Mouse (Mus musculus) spleen, adult 2 months (tissue): ENCODE measurements around the gene Vmn2r98. TPM values are rescaled to one million over a fixed set of nuclear protein-coding genes. Genes with fewer than 3 reads are reported as not detected.
"Not testable (repeated sequence)": the region's sequence is repeated elsewhere in the genome, so short reads cannot be mapped to it uniquely, and the experiment has no call there.

ENCODE experiments used
- DNase-seq, 2 experiments: peaks; one replicate each; pipeline versions ENCODE4 v3.0.0 to v3.0.0-alpha.2; 2012 to 2021; ENCODE audit warnings: low spot score in 2 of 2, low read depth in 1 of 2
- H3K27ac ChIP-seq: fragments of 200-500 bp; 2 replicates; pipeline ENCODE4 v1.5.1; 2012; ENCODE audit warnings: low read length, inconsistent platforms; ENCODE audit not compliant: insufficient read depth
- H3K27me3 ChIP-seq: fragments of 200-500 bp; 2 replicates; pipeline ENCODE4 v1.6.1; 2012; ENCODE audit warnings: mild to moderate bottlenecking, moderate library complexity, low read length, inconsistent platforms; ENCODE audit not compliant: control insufficient read depth, insufficient read depth
- H3K36me3 ChIP-seq: fragments of 200-500 bp; 2 replicates; pipeline ENCODE4 v1.6.1; 2012; ENCODE audit warnings: mild to moderate bottlenecking, low read length, inconsistent platforms; ENCODE audit not compliant: control insufficient read depth, insufficient read depth
- H3K4me1 ChIP-seq: fragments of 200-500 bp; 2 replicates; pipeline ENCODE4 v1.6.1; 2011; ENCODE audit warnings: inconsistent platforms; ENCODE audit not compliant: control insufficient read depth, insufficient read depth, insufficient read length
- H3K4me3 ChIP-seq: fragments of 200-500 bp; 2 replicates; pipeline ENCODE4 v1.5.1; 2011; ENCODE audit warnings: mild to moderate bottlenecking, inconsistent platforms; ENCODE audit not compliant: insufficient read depth, insufficient read length; ENCODE audit errors: extremely low read depth
- CTCF ChIP-seq: fragments of 200-500 bp; IDR thresholded peaks from 2 replicates; pipeline ENCODE4 v1.5.1; 2011; ENCODE audit warnings: mild to moderate bottlenecking, inconsistent platforms; ENCODE audit not compliant: insufficient read depth, insufficient read length, insufficient replicate concordance; ENCODE audit errors: extremely low read depth
- POLR2A ChIP-seq: fragments of 200-500 bp; IDR thresholded peaks from 2 replicates; pipeline ENCODE4 v1.6.1; 2011; ENCODE audit warnings: low read depth, low read length, inconsistent platforms
- WGBS: fragments of 180-500 bp; shearing (Covaris S2); methylation state at CpG from one replicate; pipeline ENCODE4 v1.1.7; 2018; 5-methylcytosine and 5-hydroxymethylcytosine counted together
- polyA plus RNA-seq: library from polyadenylated mRNA; depleted of rRNA; stranded (reverse); fragments of >200 nt; gene quantifications from 2 replicates; pipeline ENCODE4 v1.2.3, GENCODE M21; 2012; rRNA removed

Gene Vmn2r98
- not detected in 2 replicates for polyA plus RNA-seq

GRCm38 (mm10) chr17:19053160-19053559 is at the start of gene Vmn2r98:
Gene Vmn2r98 (plus strand): TSS chr17:19053460.
- DNase-seq, H3K27me3 ChIP-seq, H3K4me3 ChIP-seq, H3K36me3 ChIP-seq, H3K4me1 ChIP-seq, H3K27ac ChIP-seq: not testable (repeated sequence)

- H3K36me3 ChIP-seq, DNase-seq, H3K4me3 ChIP-seq, H3K4me1 ChIP-seq, H3K27ac ChIP-seq, H3K27me3 ChIP-seq: not testable (repeated sequence)
- WGBS = 69% methylated on average over 1 of the region's 1 CpGs
Measured at GRCm38 (mm10) chr17:19031441-19031840, 21.8 kb upstream of the Vmn2r98 start.

- TF ChIP-seq CTCF (no peak), POLR2A (no peak)
- Histone ChIP-seq H3K4me3 (no peak overlapping the region), H3K4me1 (no peaks in the 10 kb centered on the region), H3K36me3 (no peaks in the 10 kb centered on the region), H3K27me3 (no peaks in the 10 kb centered on the region), H3K27ac (no peak overlapping the region)
- 68% methylated on average over 2 of the region's 2 CpGs for WGBS
- DNase-seq = no peak
Measured at GRCm38 (mm10) chr17:19031962-19032361, 21.3 kb upstream of the Vmn2r98 start.

GRCm38 (mm10) chr17:19032721-19033120 is 20.5 kb upstream of the Vmn2r98 start:
- no peak overlapping the region for H3K4me3 ChIP-seq
- 64% methylated on average over 3 of the region's 3 CpGs for WGBS
- no peaks in the 10 kb centered on the region for H3K4me1 ChIP-seq
- TF ChIP-seq POLR2A (no peak), CTCF (no peak)
- DNase-seq = no peak
- no peaks in the 10 kb centered on the region for H3K36me3 ChIP-seq
- no peak overlapping the region for H3K27ac ChIP-seq
- H3K27me3 ChIP-seq = no peaks in the 10 kb centered on the region

Other genes starting within 250 kb of the Vmn2r98 start
- not detected in 2 replicates for gene Vmn2r97, start 139.2 kb upstream of the Vmn2r98 start, polyA plus RNA-seq